Mouse (Mus musculus): ENCODE data around the gene Jam3.
"Not testable (repeated sequence)": the region's sequence is repeated elsewhere in the genome, so short reads cannot be mapped to it uniquely, and the experiment has no call there.

The Jam3 gene

DNA sequence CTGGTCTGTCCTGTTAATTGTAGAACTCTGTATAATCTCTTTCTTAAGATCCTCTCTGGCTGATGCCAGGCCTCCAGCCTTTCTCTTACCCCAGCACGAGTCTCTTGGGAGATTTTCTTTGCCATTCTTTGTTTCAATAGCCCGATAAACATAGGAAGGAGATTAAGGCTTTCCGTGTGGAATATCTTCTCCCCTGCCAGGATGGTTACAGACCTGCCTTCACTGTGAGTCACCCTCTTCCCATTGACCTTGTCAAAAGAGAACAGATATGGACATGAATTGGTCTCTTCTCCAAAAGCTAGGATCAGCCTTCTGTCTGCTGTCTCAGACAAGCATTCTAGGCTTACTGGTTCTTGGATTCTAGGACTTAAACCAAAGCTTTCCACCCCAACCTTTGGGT lies 15.5 kb upstream of the Jam3 start:
- DNase-seq (ENCODE audit: low spot score in 2 of 2) = no peak

- DNase-seq (ENCODE audit: low spot score in 2 of 2) = no peak
These were observed 11.8 kb upstream of the Jam3 start for GRCm38 (mm10) chr9:27166981-27167380.

GRCm38 (mm10) chr9:27165596-27165995 lies 10.4 kb upstream of the Jam3 start:
- no peak for DNase-seq (ENCODE audit: low spot score in 2 of 2)

DNA sequence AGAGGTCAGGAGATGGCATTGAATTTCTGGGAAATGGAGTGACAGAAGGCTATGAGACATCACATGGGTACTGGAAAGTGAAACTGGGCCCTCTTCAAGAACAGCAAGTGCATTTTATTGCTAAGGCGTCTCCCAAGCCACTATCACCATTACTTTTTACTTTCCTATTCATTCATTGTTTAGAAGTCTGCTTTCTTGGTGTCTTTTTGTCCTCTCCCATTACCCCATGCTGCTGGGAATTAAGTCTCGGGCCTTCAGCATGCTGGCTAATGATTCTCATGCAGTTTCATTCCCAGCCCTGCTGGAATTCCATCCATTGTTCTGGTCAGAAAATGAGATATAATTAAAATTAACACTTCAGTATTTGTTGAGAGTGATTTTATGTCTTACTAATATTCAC lies 9.7 kb upstream of the Jam3 start:
- DNase-seq (ENCODE audit: low spot score in 2 of 2) = no peak

GRCm38 (mm10) chr9:27163661-27164060 lies 8.4 kb upstream of the Jam3 start:
- DNase-seq (ENCODE audit: low spot score in 2 of 2) = not testable (repeated sequence)

DNA sequence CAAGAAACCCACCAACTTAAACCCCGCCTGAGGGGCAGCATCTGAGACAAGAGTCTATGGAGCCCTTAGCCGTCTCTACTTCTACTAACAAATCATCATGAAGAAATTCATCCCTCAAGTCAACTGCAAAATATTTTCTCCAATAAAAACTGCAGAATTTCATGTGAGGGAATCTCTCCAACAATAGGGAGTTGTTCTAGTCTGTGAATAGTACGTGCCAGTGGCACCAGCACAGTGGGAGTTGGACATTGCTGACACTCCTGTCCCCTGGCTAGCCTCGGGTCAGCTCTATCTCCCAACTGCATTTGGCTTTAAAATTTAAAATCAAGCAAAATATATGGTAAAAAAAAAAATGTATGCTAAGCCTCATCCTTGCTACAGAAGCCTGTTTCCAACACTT lies 1.4 kb downstream of the Jam3 start:
- no peak for DNase-seq (ENCODE audit: low spot score in 2 of 2)

- peak in 1 of 2 experiments; percentile 40 for DNase-seq (ENCODE audit: low spot score in 2 of 2)
These were observed 5.4 kb downstream of the Jam3 start for GRCm38 (mm10) chr9:27149836-27150235.

GRCm38 (mm10) chr9:27148631-27149471 lies 6.4 kb downstream of the Jam3 start:
- no peak for DNase-seq (ENCODE audit: low spot score in 2 of 2)

DNA sequence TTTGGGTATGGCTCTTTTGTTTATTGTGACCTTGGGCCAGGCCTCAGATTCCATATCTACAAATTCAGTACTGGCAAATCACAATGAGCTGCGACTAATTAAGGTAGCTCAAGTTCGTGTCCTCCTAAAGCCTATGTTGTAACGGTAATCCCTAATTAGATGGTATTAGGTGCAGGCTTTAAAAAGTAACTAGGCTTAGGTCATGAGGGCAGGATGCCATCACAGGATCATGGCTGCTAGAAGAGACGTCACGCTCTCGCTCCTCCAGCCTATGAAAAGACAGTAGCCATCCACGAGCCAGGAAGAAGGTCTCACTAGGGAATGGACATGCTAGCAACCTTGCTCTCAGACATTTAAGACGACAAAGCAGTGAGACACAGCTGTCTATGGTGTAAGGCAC lies 7.3 kb downstream of the Jam3 start:
- DNase-seq (ENCODE audit: low spot score in 2 of 2) = no peak

- DNase-seq (ENCODE audit: low spot score in 2 of 2) = no peak
These were observed 8.4 kb downstream of the Jam3 start for GRCm38 (mm10) chr9:27146826-27147225.

DNA sequence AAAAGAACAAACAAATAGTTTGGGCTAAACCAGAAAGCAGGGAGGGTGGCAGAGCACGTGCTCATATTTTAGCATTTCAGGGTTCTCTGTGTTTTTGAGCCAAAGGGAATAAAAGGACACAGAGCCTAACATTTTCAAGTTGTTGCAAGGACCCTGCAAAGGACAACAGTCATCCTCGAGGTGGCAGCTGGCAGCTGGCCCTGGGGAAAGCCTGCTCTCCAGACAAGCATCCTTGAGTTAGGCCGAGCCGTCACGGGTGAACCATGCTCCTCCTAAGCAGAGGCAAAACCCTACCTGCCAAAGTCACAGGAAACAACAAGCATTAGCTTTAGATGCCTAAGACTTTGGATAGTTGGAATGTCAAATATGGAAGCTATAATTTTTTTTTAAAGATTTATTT lies 10.2 kb downstream of the Jam3 start:
- no peak for DNase-seq (ENCODE audit: low spot score in 2 of 2)

- no peak for DNase-seq (ENCODE audit: low spot score in 2 of 2)
These were observed 10.9 kb downstream of the Jam3 start for GRCm38 (mm10) chr9:27144271-27144840.

DNA sequence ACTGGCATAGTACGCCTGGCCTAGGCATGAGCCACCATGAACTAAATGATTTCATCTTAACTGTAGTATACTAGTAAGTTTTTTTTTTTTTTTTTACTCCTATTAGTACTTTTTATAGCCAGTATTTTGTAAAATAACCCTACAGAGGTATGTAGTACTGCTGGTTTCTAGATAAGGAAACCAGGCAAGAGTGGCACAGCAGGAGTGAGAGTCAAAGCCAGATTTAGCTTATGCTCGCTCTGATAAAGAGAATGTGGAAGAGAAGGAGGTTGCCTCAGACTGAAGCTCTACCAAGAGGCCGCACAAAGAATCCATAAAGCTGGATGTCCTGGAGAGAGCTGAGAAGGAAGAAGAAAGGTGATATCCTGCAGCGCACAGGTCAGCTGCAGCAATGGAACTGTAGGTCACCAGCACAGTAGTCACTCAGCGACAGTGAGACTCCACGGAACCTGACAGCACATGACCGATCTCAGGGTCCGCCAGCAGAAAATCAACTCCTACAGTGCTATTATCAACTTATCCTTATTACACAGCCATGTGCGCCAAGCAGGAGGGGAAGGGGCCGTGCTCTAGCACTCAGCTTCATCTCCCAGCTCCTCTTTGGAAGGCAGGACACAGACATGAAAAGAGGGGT lies 14.7 kb downstream of the Jam3 start:
- DNase-seq (ENCODE audit: low spot score in 2 of 2) = no peak

- DNase-seq (ENCODE audit: low spot score in 2 of 2) = no peak
These were observed 18.6 kb downstream of the Jam3 start for GRCm38 (mm10) chr9:27136651-27137050.

- no peak for DNase-seq (ENCODE audit: low spot score in 2 of 2)
These were observed 19.8 kb downstream of the Jam3 start for GRCm38 (mm10) chr9:27135372-27135771.

DNA sequence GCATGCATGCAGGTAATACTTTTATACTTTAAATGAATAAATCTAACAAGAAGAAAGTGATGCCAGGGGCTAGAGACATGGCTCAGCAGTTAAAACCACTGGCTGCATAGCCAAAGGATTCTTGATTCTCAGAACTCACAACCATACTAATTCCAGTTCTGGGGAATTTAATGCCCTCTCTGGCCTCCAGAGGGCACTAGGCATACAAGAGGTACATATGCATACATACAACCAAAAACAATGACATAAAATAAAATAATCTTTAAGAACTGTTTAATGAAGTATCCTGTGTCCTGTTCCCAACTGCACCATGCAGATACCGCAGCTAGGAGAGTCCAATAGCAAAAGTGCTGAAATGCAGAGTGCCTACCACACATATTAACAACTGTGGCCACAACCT lies 20.8 kb downstream of the Jam3 start:
- DNase-seq (ENCODE audit: low spot score in 2 of 2) = peak; percentile 70 to 82

GRCm38 (mm10) chr9:27128629-27129028 lies 26.6 kb downstream of the Jam3 start:
- no peak for DNase-seq (ENCODE audit: low spot score in 2 of 2)

DNA sequence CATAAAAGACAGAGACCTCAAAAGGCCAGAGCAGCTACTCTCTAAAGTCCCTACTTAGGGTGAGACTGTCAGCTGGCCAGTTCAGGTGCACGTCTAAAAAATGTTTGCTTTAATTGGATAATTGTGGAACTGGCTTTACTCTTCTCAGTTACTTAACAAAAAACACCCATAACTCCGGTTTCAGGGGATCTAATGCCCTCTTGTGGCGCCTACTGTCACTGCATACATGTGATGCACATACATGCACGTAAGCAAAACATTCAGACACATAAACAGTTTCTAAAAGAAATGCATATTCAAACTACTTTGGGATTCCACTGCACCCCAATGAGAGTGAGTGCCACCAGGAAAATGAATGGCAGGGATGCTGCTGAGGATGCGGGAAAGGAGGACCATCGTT lies 28.7 kb downstream of the Jam3 start:
- no peak for DNase-seq (ENCODE audit: low spot score in 2 of 2)

DNA sequence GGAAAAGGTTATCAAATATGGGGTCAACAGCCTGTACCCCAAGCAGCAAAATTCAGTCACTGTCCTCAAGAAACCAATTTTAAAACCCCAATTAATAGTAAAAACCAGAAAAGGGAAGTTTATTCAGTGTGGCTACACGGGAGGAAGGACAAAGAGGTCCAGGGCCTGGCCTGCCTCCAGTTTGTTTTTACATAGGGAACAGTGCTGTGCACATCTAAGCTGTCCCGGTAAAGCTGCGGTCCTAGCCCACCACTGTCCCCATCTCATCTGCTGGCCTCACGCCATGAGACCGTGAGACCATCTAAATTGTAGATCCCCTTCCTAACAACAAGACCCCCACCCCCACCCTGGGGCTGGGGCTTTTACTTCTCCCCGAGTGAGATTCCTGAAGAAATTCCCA lies 29.8 kb downstream of the Jam3 start:
- DNase-seq (ENCODE audit: low spot score in 2 of 2) = no peak

GRCm38 (mm10) chr9:27123947-27124346 lies 31.3 kb downstream of the Jam3 start:
- peak; percentile 39 to 47 for DNase-seq (ENCODE audit: low spot score in 2 of 2)

- DNase-seq (ENCODE audit: low spot score in 2 of 2) = no peak
These were observed 32.3 kb downstream of the Jam3 start for GRCm38 (mm10) chr9:27122963-27123362.

- no peak for DNase-seq (ENCODE audit: low spot score in 2 of 2)
These were observed 33.1 kb downstream of the Jam3 start for GRCm38 (mm10) chr9:27122076-27122475.

DNA sequence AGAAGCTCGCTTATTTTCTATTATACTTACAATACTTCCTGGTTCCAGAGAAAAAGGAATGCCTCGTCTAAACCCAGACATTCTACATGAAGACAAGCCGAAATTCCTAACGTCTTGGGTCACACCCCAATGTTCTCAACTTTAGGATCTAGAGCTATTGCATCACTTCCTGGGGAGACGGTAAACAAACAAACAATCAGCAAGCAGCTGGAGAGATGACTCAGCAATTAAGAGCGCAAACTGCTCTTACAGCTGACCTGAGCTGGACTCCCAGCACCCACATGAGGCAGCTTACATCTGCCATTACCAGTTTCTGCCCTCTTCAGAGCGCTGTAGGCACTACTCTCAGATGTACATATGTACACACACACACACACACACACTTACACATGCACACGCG lies 34.0 kb downstream of the Jam3 start:
- DNase-seq (ENCODE audit: low spot score in 2 of 2) = no peak
